Mouse (Mus musculus): Measurements from ENCODE around the gene Olfr113. TPM values are rescaled to one million over a fixed set of nuclear protein-coding genes. Genes with fewer than 3 reads are reported as not detected.
"Not testable (repeated sequence)": the region's sequence is repeated elsewhere in the genome, so short reads cannot be mapped to it uniquely, and the experiment has no call there.

The Olfr113 gene
- polyA plus RNA-seq, 1 experiment, result not detected

- no peak overlapping the region for H3K27ac ChIP-seq (ENCODE audit: insufficient read depth, low read length)
- no peaks in the 10 kb centered on the region for H3K27me3 ChIP-seq (ENCODE audit: control insufficient read depth, insufficient read depth, low read length)
- H3K4me1 ChIP-seq (ENCODE audit: control insufficient read depth, insufficient read depth, low read length), result no peaks in the 10 kb centered on the region
- no peak for DNase-seq
- H3K4me3 ChIP-seq (replicated peaks; ENCODE audit: insufficient read depth, low read depth, low read length), result no peak overlapping the region
- TF ChIP-seq POLR2A (IDR thresholded peaks at IDR 0.05; ENCODE audit: borderline replicate concordance, insufficient read depth, low read length) (no peak), CTCF (IDR thresholded peaks at IDR 0.05; ENCODE audit: borderline replicate concordance, insufficient read depth, low read depth, low read length) (no peak)
Observed at GRCm38 (mm10) chr17:37535173-37535572, 42.3 kb downstream of the Olfr113 start.

GRCm38 (mm10) chr17:37525427-37525826, 52.0 kb downstream of the Olfr113 start:
- H3K27ac ChIP-seq (ENCODE audit: insufficient read depth, low read length); H3K27me3 ChIP-seq (ENCODE audit: control insufficient read depth, insufficient read depth, low read length); DNase-seq; H3K4me1 ChIP-seq (ENCODE audit: control insufficient read depth, insufficient read depth, low read length); H3K4me3 ChIP-seq (replicated peaks; ENCODE audit: insufficient read depth, low read depth, low read length): not testable (repeated sequence)
- 62% methylated on average over 1 of the region's 1 CpGs for WGBS

DNA sequence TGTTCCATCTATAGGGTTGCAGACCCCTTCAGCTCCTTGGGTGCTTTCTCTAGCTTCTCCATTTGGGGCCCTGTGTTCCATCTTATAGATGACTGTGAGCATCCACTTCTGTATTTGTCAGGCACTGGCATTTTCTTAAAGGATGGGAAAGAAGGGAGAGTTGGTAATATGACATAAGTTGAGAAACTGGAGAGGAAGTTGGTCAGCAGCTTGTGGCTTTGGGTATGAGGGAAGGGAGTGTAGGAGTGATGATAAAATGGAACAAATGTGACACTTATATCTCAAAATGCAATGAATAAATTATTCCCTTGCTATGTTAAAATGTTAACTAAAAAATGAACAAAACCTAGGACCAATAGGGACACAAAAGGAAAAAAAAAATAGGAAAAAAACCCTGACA, 52.9 kb downstream of the Olfr113 start:
- H3K27me3 ChIP-seq (ENCODE audit: control insufficient read depth, insufficient read depth, low read length); H3K27ac ChIP-seq (ENCODE audit: insufficient read depth, low read length); H3K4me1 ChIP-seq (ENCODE audit: control insufficient read depth, insufficient read depth, low read length); H3K4me3 ChIP-seq (replicated peaks; ENCODE audit: insufficient read depth, low read depth, low read length); DNase-seq: not testable (repeated sequence)

Other genes starting within 250 kb of the Olfr113 start
- gene Olfr103, start 238.0 kb downstream of the Olfr113 start, polyA plus RNA-seq (2012; rRNA removed), result not detected in 2 replicates
- not detected in 2 replicates for gene Olfr104-ps, start 218.1 kb downstream of the Olfr113 start, polyA plus RNA-seq (2012; rRNA removed)
- gene Olfr105-ps, start 198.6 kb downstream of the Olfr113 start, polyA plus RNA-seq (2012; rRNA removed), result not detected in 2 replicates
- not detected in 2 replicates for gene Olfr106-ps, start 187.3 kb downstream of the Olfr113 start, polyA plus RNA-seq (2012; rRNA removed)
- not detected in 2 replicates for gene Olfr107, start 178.4 kb downstream of the Olfr113 start, polyA plus RNA-seq (2012; rRNA removed)
- not detected in 2 replicates for gene Olfr108, start 132.2 kb downstream of the Olfr113 start, polyA plus RNA-seq (2012; rRNA removed)
- not detected in 2 replicates for gene Olfr109, start 118.7 kb downstream of the Olfr113 start, polyA plus RNA-seq (2012; rRNA removed)
- not detected in 2 replicates for gene H2-M2, start 94.1 kb downstream of the Olfr113 start, polyA plus RNA-seq (2012; rRNA removed)
- not detected in 2 replicates for gene Olfr110, start 85.2 kb downstream of the Olfr113 start, polyA plus RNA-seq (2012; rRNA removed)
- gene Olfr111, start 69.6 kb downstream of the Olfr113 start, polyA plus RNA-seq (2012; rRNA removed), result 0.10 TPM in 1 of 2 replicates, not detected in the other
- not detected in 2 replicates for gene Olfr112, start 8.2 kb downstream of the Olfr113 start, polyA plus RNA-seq (2012; rRNA removed)
- not detected in 2 replicates for gene Olfr114, start 15.1 kb upstream of the Olfr113 start, polyA plus RNA-seq (2012; rRNA removed)
- gene Olfr115, start 49.4 kb upstream of the Olfr113 start, polyA plus RNA-seq (2012; rRNA removed), result not detected in 2 replicates
- gene Olfr116, start 49.5 kb upstream of the Olfr113 start, polyA plus RNA-seq (2012; rRNA removed), result not detected in 2 replicates
- gene Olfr117, start 86.1 kb upstream of the Olfr113 start, polyA plus RNA-seq (2012; rRNA removed), result not detected in 2 replicates
- not detected in 2 replicates for gene Olfr118, start 89.3 kb upstream of the Olfr113 start, polyA plus RNA-seq (2012; rRNA removed)
- not detected in 2 replicates for gene Olfr119, start 118.9 kb upstream of the Olfr113 start, polyA plus RNA-seq (2012; rRNA removed)
- not detected in 2 replicates for gene Olfr120, start 144.1 kb upstream of the Olfr113 start, polyA plus RNA-seq (2012; rRNA removed)
- not detected in 2 replicates for gene Olfr121, start 171.2 kb upstream of the Olfr113 start, polyA plus RNA-seq (2012; rRNA removed)
- gene Olfr122, start 190.9 kb upstream of the Olfr113 start, polyA plus RNA-seq (2012; rRNA removed), result not detected in 2 replicates
- not detected in 2 replicates for gene Olfr123, start 215.9 kb upstream of the Olfr113 start, polyA plus RNA-seq (2012; rRNA removed)
- not detected in 2 replicates for gene Olfr124, start 222.2 kb upstream of the Olfr113 start, polyA plus RNA-seq (2012; rRNA removed)

All from cerebellum, adult 2 months (tissue).